Mouse (Mus musculus) lung, adult 2 months (tissue): Measurements from ENCODE around the gene Rai1.

Experiments used
- CTCF ChIP-seq: fragments of 200-500 bp; IDR thresholded peaks from 2 replicates; pipeline ENCODE4 v1.5.1; 2011; ENCODE audit warnings: mild to moderate bottlenecking, low read length, control low read depth; ENCODE audit not compliant: insufficient read depth
- POLR2A ChIP-seq: fragments of 200-500 bp; IDR thresholded peaks from 2 replicates; pipeline ENCODE4 v1.6.1; 2011; ENCODE audit warnings: low read depth, mild to moderate bottlenecking, control low read depth, low read length, borderline replicate concordance; ENCODE audit errors: extremely low read depth

DNA sequence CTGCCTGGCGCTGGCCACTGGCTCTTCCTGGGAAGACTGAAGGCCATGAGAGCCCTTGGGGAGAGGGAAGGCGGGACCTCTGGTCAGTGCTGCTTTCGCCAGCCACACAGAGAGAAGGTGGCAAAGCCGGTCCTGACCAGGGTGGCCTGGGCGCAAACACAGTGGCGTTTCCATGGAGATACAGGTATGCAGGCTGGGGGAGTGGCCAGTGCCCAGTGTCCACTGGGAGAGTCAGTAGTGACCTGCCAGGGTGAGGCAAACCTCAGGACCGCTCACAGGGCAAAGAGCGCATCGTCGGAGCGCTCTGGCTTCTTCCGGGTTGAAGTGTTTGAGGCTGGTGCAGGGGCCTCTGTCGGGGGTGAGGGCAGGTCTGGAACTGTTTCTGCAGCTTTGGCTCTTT is 125.0 kb downstream of the Rai1 start:
- TF ChIP-seq CTCF (no peak), POLR2A (no peak)
